Comparison of ENCODE assay signal across 8 mouse cellular contexts in genomic region chr4:43653161-43654015, GRCm38 (mm10). TPM values are rescaled to one million over a fixed set of nuclear protein-coding genes. Genes with fewer than 3 reads are reported as not detected.
DNase-seq lines count a peak whose midpoint lies in the region; ATAC-seq and TF ChIP-seq lines count a peak whose summit lies in the region.

TSS of gene Spag8 (minus strand) at chr4:43653594.

- 34% methylated on average over 24 of the region's 24 CpGs for WGBS in kidney, adult 2 months
- WGBS in heart, embryonic 14.5 days, result 15% methylated on average over 24 of the region's 24 CpGs
- WGBS in limb, embryonic 13.5 days, result 19% methylated on average over 24 of the region's 24 CpGs
- WGBS in midbrain, embryonic 12.5 days, result 15% methylated on average over 24 of the region's 24 CpGs

- DNase-seq in kidney, adult 2 months, result peak; percentile 27
- no peak for DNase-seq in kidney, adult 9 months
- peak; percentile 82 for DNase-seq in embryo, embryonic 10 days (ENCODE audit: low spot score)
- DNase-seq in thymus, postnatal 36 days, result peak; percentile 27 to 45

- H3K27ac ChIP-seq in kidney, adult 2 months (ENCODE audit: insufficient read depth, low read depth, low read length), result peak within 1 kb of the TSS; percentile 64
- H3K27ac ChIP-seq in heart, embryonic 14.5 days (replicated peaks in 1 of 2; ENCODE audit: control insufficient read depth in 1 of 2, insufficient read depth in 1 of 2, low read depth in 2 of 2, low read length in 2 of 2), result no peak within 1 kb of the TSS
- no peak within 1 kb of the TSS for H3K27ac ChIP-seq in limb, embryonic 13.5 days
- H3K27ac ChIP-seq in midbrain, embryonic 12.5 days (replicated peaks), result 0 out of 2 replicates have a peak within 1 kb of the TSS, but pooled peaks have one; percentile 22

- ATAC-seq in heart, embryonic 14.5 days (ENCODE audit: insufficient number of reproducible peaks, insufficient read depth, low FRiP score, low read depth), result no peak
- no peak for ATAC-seq in limb, embryonic 13.5 days (ENCODE audit: low FRiP score, low read depth)
- ATAC-seq in midbrain, embryonic 12.5 days (ENCODE audit: low FRiP score, low read depth), result no peak
- ATAC-seq in cerebellum, adult (ENCODE audit: insufficient number of reproducible peaks, low FRiP score, low TSS enrichment), result no peak

- no peaks in the 10 kb centered on the region for H3K27me3 ChIP-seq in kidney, adult 2 months (replicated peaks; ENCODE audit: control insufficient read depth, insufficient read depth, low read length)
- no peaks in the 10 kb centered on the region for H3K27me3 ChIP-seq in heart, embryonic 14.5 days (ENCODE audit: control insufficient read depth, insufficient read depth, low read length)
- no peaks in the 10 kb centered on the region for H3K27me3 ChIP-seq in limb, embryonic 13.5 days
- H3K27me3 ChIP-seq in midbrain, embryonic 12.5 days, result no peaks in the 10 kb centered on the region; the same call in 1 of the 2 replicates

- TF ChIP-seq POLR2A in kidney, adult 2 months (IDR thresholded peaks at IDR 0.05; ENCODE audit: low read depth, low read length), result no peak

- peak within 1 kb of the TSS; percentile 59 for H3K4me2 ChIP-seq in heart, embryonic 14.5 days (ENCODE audit: low read length)
- H3K4me2 ChIP-seq in limb, embryonic 13.5 days (replicated peaks), result peak within 1 kb of the TSS; percentile 55
- H3K4me2 ChIP-seq in midbrain, embryonic 12.5 days (replicated peaks), result peak within 1 kb of the TSS; percentile 46

- peaks cover 9% of the 10 kb centered on the region for H3K9me3 ChIP-seq in heart, embryonic 14.5 days (ENCODE audit: control insufficient read depth, low read length)
- H3K9me3 ChIP-seq in limb, embryonic 13.5 days, result peaks cover 8% of the 10 kb centered on the region; the same call in 1 of the 2 replicates
- 0 out of 2 replicates have a peak, but pooled peaks cover 5% of the 10 kb centered on the region for H3K9me3 ChIP-seq in midbrain, embryonic 12.5 days

- H3K4me1 ChIP-seq in kidney, adult 2 months (ENCODE audit: control insufficient read depth, insufficient read depth, low read length), result peaks cover 7% of the 10 kb centered on the region; the same call in 1 of the 2 replicates
- peaks cover 2 to 17% of the 10 kb centered on the region in 2 experiments; a peak in 2 of 4 replicates for H3K4me1 ChIP-seq in heart, embryonic 14.5 days (ENCODE audit: control insufficient read depth in 2 of 2, insufficient read depth in 2 of 2, low read length in 2 of 2)
- H3K4me1 ChIP-seq in limb, embryonic 13.5 days, result peaks cover 10% of the 10 kb centered on the region
- H3K4me1 ChIP-seq in midbrain, embryonic 12.5 days, result peaks cover 16% of the 10 kb centered on the region

- no peak for TF ChIP-seq CTCF in kidney, adult 2 months (conservative IDR thresholded peaks at IDR 0.05; ENCODE audit: insufficient read depth, insufficient read length, low read depth, low read length)

- H3K4me3 ChIP-seq in kidney, adult 2 months (ENCODE audit: insufficient read depth, low read depth, low read length), result no peak within 1 kb of the TSS
- peak within 1 kb of the TSS; percentile 22 to 25 for H3K4me3 ChIP-seq in heart, embryonic 14.5 days (ENCODE audit: control insufficient read depth in 1 of 2, insufficient read depth in 1 of 2, low read depth in 1 of 2, low read length in 2 of 2)
- H3K4me3 ChIP-seq in limb, embryonic 13.5 days, result peak within 1 kb of the TSS; percentile 25
- peak within 1 kb of the TSS; percentile 34 for H3K4me3 ChIP-seq in midbrain, embryonic 12.5 days

- H3K36me3 ChIP-seq in kidney, adult 2 months (ENCODE audit: control insufficient read depth, insufficient read depth, low read length), result no peaks in the 10 kb centered on the region
- peaks cover 23% of the 10 kb centered on the region for H3K36me3 ChIP-seq in heart, embryonic 14.5 days (ENCODE audit: control insufficient read depth, insufficient read depth, low read length)
- peaks cover 38% of the 10 kb centered on the region for H3K36me3 ChIP-seq in limb, embryonic 13.5 days
- H3K36me3 ChIP-seq in midbrain, embryonic 12.5 days, result peaks cover 22% of the 10 kb centered on the region

- H3K9ac ChIP-seq in heart, embryonic 14.5 days (ENCODE audit: low read length), result peak within 1 kb of the TSS; percentile 28
- no peak within 1 kb of the TSS for H3K9ac ChIP-seq in limb, embryonic 13.5 days
- H3K9ac ChIP-seq in midbrain, embryonic 12.5 days (replicated peaks), result no peak within 1 kb of the TSS

RNA-seq across cellular contexts. Expression of gene Spag8, which starts in this region (rescaled TPM):
- polyA plus RNA-seq in kidney, adult 2 months (2012; rRNA removed), result 2.2 and 2.4 TPM in 2 replicates
- 0.18 and 0.77 TPM in 2 replicates for polyA plus RNA-seq in heart, embryonic 14.5 days (2014; fragmentation: Nextera tagmentation; extraction: Ambion mirVana)
- polyA plus RNA-seq in limb, embryonic 13.5 days (2015; fragmentation: Nextera tagmentation; extraction: Ambion mirVana), result 0.84 and 1.00 TPM in 2 replicates
- polyA plus RNA-seq in midbrain, embryonic 12.5 days (2016; fragmentation: Nextera tagmentation; extraction: Ambion mirVana), result 3.9 TPM in 2 replicates

Comparison
In these comparisons a context has a peak if more than half of its experiments do, and no peak if none do; other contexts are left out.
1. H3K27ac ChIP-seq: peak in kidney, adult 2 months (single experiment) and midbrain, embryonic 12.5 days (single experiment); none in heart, embryonic 14.5 days (0 of 2) and limb, embryonic 13.5 days (single experiment).
2. Peak in every context shown above with its lines, with median percentiles within 50 percentile points of each other: H3K4me2 ChIP-seq.